ENCODE assay signal across 23 mouse cellular contexts in genomic region chr1:189386848-189387247, GRCm38 (mm10). TPM values are rescaled to one million over a fixed set of nuclear protein-coding genes. Genes with fewer than 3 reads are reported as not detected.
DNase-seq lines count a peak whose midpoint lies in the region; ATAC-seq lines count a peak whose summit lies in the region.
"Had no signal": no experiment of that assay in that cellular context is flagged by ENCODE, and none has a peak within 500 bp of the region (broad histone marks: within the 10 kb centered on the region; RNA-seq: fewer than 3 reads in every experiment).

No protein-coding gene starts in this region.

- H3K27ac ChIP-seq in heart, embryonic 10.5 days = no peak overlapping the region
- H3K27ac ChIP-seq in intestine, embryonic 16.5 days (ENCODE audit: low read length) = no peak overlapping the region
- H3K27ac ChIP-seq: embryonic facial prominence, embryonic 13.5 days; embryonic facial prominence, embryonic 15.5 days; forebrain, embryonic 10.5 days; forebrain, embryonic 12.5 days had no signal

- H3K27me3 ChIP-seq in heart, embryonic 10.5 days (ENCODE audit: insufficient read depth, poor library complexity, severe bottlenecking) = no peaks in the 10 kb centered on the region
- H3K27me3 ChIP-seq in intestine, embryonic 16.5 days (replicated peaks; ENCODE audit: control insufficient read depth, insufficient read depth, low read length) = no peaks in the 10 kb centered on the region
- H3K27me3 ChIP-seq: embryonic facial prominence, embryonic 13.5 days; embryonic facial prominence, embryonic 15.5 days; forebrain, embryonic 12.5 days had no signal

- H3K36me3 ChIP-seq in heart, embryonic 10.5 days = no peaks in the 10 kb centered on the region
- no peaks in the 10 kb centered on the region for H3K36me3 ChIP-seq in intestine, embryonic 16.5 days (ENCODE audit: control insufficient read depth, insufficient read depth, low read length)
- H3K36me3 ChIP-seq: embryonic facial prominence, embryonic 13.5 days; embryonic facial prominence, embryonic 15.5 days; forebrain, embryonic 10.5 days; forebrain, embryonic 12.5 days had no signal

- H3K4me1 ChIP-seq in heart, embryonic 10.5 days = no peaks in the 10 kb centered on the region
- H3K4me1 ChIP-seq in intestine, embryonic 16.5 days (ENCODE audit: control insufficient read depth, insufficient read depth, low read length) = no peaks in the 10 kb centered on the region
- H3K4me1 ChIP-seq: embryonic facial prominence, embryonic 13.5 days; embryonic facial prominence, embryonic 15.5 days; forebrain, embryonic 10.5 days; forebrain, embryonic 12.5 days had no signal

- no peak overlapping the region for H3K4me2 ChIP-seq in intestine, embryonic 16.5 days (ENCODE audit: low read depth, low read length)
- H3K4me2 ChIP-seq: embryonic facial prominence, embryonic 13.5 days; embryonic facial prominence, embryonic 15.5 days; forebrain, embryonic 12.5 days had no signal

- H3K9ac ChIP-seq in intestine, embryonic 16.5 days (ENCODE audit: low read depth, low read length) = no peak overlapping the region
- H3K9ac ChIP-seq: embryonic facial prominence, embryonic 13.5 days; embryonic facial prominence, embryonic 15.5 days; forebrain, embryonic 12.5 days had no signal

- no peak overlapping the region for H3K4me3 ChIP-seq in heart, embryonic 10.5 days
- no peak overlapping the region for H3K4me3 ChIP-seq in intestine, embryonic 16.5 days (ENCODE audit: low read length)
- H3K4me3 ChIP-seq: embryonic facial prominence, embryonic 13.5 days; embryonic facial prominence, embryonic 15.5 days; erythroblast, embryonic 14.5 days; forebrain, embryonic 10.5 days; forebrain, embryonic 12.5 days had no signal

- peak; percentile 36 for DNase-seq in heart, adult 11 months
- DNase-seq in heart, embryonic 10.5 days (ENCODE audit: low spot score) = no peak
- peak; percentile 44 for DNase-seq in yolk sac, embryonic 10.5 days (ENCODE audit: low spot score)
- no peak for DNase-seq in left cerebral cortex, postnatal 14 days (ENCODE audit: low spot score in 2 of 2)
- DNase-seq: adrenal gland, adult 2 months; adrenal gland, postnatal 10 days; adrenal gland, postnatal 25 days; cerebellum, adult 18-20 months; cerebellum, adult 8-10 months; cerebellum, adult 9-11 months; cerebellum, postnatal 14 days; cerebellum, postnatal 36 days; embryo, embryonic 11 days had no signal

- WGBS in heart, embryonic 10.5 days = 70% methylated on average over 10 of the region's 10 CpGs
- WGBS in intestine, embryonic 16.5 days = 61% methylated on average over 10 of the region's 10 CpGs

- no peaks in the 10 kb centered on the region for H3K9me3 ChIP-seq in heart, embryonic 10.5 days
- H3K9me3 ChIP-seq in intestine, embryonic 16.5 days (ENCODE audit: control insufficient read depth, low read length) = no peaks in the 10 kb centered on the region
- H3K9me3 ChIP-seq: embryonic facial prominence, embryonic 13.5 days; embryonic facial prominence, embryonic 15.5 days; forebrain, embryonic 10.5 days; forebrain, embryonic 12.5 days had no signal

- intact Hi-C loops in left cerebral cortex, postnatal 14 days (cut with DNase I) = no loop called here

- ATAC-seq in intestine, embryonic 16.5 days = peak; percentile 53; the same call in 1 of the 2 replicates
- ATAC-seq: forebrain, embryonic 14.5 days; forebrain, embryonic 16.5 days had no signal

RNA-seq across cellular contexts. Expression of gene Kcnk2, which starts 15.2 kb away (rescaled TPM):
- polyA plus RNA-seq in heart, embryonic 10.5 days (2016; fragmentation: Nextera tagmentation; extraction: Ambion mirVana) = 0.39 and 1.2 TPM in 2 replicates
- 2.3 and 2.4 TPM in 2 replicates for polyA plus RNA-seq in intestine, embryonic 16.5 days (2015; fragmentation: Nextera tagmentation; extraction: Ambion mirVana)
- 10 to 100 TPM; 65.0 to 65.7 TPM for total RNA-seq in left cerebral cortex, postnatal 14 days (2021)
- total RNA-seq: common myeloid progenitor, adult 5-6 weeks; MEL had no signal
- polyA plus RNA-seq: erythroblast, embryonic 14.5 days had no signal

Comparison
In these comparisons a context has a peak if more than half of its experiments do, and no peak if none do; other contexts are left out.
1. DNase-seq: peak in heart, adult 11 months (single experiment) and yolk sac, embryonic 10.5 days (single experiment); none in heart, embryonic 10.5 days (single experiment) and left cerebral cortex, postnatal 14 days (0 of 2).